Mouse (Mus musculus) liver, adult (tissue): ENCODE data around the gene Pdk2.

Experiments used
- GATA4 ChIP-seq: IDR thresholded peaks from 2 replicates; pipeline ENCODE4 v1.6.1; 2014; ENCODE audit warnings: mild to moderate bottlenecking, low read length; ENCODE audit not compliant: insufficient replicate concordance

Gene Pdk2

DNA sequence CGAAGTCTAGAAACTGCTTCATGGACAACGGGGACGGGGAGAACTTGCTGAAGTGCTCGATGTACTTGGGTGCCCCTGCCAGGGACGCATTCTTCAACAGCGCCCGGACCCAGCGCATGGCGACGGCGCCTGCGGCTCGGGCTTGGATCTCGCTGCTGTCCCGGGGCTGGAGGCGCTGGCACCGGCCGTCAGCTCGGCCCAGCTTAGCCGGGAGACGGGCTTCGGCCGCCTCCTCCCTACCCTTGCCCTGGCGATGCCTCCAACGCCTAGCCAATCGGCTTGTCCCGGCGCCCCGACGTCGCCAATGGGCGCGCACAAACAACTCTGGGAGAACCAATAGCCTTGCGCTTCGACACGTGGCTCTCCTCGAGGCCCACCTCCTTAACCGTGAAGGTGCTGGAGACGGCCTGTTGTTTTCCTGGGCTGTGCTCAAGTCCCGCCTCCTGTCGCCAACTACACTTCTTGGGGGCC, at the start of gene Pdk2:
Pdk2 (minus strand) TSS at position 216 of the 471 bp plus-strand sequence.
- no peak; the same call in 1 of the 2 replicates for TF ChIP-seq GATA4

DNA sequence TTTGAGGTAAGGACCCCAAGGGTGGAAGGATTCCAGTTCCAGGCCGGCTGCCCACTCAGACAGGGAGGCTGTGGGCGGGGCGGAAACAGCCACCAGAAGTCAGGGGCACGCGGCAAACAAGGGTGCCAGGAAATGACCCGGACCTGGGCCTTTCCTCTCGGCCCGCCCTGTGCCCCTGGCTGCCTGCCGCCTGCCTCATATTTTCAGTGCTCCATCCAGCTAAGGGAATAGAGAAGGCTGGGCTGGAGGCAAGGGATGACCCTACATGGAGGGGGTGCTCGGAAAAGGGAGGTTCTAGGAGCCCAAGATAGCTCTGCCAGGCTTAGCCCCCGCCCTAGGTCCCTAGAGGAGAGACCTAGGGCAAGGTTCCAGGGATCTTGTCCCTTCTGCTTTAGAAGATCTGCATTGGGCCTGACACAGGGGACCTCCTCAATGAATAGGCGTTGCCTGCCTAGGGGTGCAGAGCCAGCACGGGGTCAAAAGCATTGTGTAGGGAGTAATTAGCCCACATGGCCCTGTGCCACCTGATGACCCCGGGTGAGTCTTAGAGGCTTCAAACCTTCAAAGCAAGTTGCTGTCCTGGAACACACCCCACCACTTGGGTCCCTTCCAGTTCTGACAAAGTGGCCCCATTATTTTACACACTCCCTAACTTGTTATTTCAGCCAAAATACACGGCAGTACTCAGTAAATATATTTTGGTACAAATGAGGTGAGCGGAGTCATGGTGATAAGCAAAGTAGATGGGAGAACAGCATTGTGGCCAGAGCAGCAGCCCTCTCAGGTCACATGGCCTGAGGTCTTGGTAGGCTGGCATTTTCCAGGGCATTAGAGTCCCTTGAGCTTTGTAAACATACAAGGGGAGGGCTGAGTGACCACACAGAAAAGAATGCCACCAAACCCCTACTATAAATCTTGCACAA, 48.0 kb upstream of the Pdk2 start:
- TF ChIP-seq GATA4 = peak; percentile 34; the same call in 1 of the 2 replicates

DNA sequence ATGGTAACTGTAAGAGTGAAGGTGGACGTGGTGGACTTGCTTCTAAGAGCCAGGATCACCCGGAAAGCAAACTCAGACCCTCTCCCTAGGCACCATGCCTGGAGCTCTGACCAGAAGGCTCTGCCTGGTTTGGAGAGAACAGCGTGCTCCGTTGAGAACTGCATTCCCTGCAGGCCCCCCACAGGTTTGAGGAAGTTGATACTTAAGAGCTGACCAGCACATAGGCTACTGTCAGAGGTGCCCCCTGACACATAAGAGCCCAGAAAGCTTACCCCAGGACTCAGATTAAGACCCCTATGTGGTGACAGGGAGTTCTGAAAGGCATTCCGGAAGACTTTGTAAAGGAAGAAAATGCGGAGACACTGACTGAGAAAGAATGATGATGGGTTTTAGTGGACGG, 47.1 kb upstream of the Pdk2 start:
- TF ChIP-seq GATA4 = no peak

DNA sequence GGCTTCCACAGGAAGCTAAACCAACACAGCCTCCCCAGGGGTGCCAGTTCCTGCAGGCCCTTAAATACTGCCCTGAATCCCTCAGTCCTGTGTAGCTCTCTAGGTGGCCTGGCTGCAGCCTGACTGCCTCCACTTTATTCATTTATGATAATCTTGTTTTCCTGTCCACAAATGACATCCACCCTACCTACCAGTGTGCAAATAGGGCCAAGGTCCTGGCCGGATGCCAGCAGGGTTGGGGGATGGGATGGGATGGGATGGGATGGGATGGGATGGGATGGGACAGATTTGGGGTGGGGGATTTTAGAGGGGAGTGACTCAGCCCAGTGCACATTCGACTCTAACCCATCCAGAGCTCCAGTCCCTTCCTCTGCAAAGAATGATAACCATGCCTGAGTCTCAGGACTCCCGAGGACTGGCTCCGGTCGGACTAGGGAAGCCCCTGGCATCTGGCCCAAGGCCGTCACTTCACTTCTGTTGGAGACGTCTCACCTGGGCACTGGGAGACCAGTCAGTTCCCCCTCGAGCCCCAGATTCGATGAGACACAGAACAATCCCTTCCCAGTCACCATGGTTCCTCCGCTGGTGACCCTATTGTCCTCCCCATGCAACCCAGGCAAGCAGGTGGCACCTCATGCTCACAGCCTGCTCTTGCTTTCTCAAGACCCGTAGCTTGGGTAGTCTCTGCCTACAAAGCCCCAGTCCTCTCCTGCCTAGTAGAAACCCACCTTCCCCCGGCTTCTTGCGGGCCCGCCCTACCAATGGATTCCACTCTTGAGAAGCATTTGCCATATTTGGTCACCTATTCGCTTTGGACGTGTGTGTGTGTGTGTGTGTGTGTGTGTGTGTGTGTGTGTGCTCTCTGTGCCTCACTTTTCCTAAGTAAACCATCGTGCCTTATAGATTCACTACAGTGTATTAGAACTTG, 46.4 kb upstream of the Pdk2 start:
- no peak for TF ChIP-seq GATA4

DNA sequence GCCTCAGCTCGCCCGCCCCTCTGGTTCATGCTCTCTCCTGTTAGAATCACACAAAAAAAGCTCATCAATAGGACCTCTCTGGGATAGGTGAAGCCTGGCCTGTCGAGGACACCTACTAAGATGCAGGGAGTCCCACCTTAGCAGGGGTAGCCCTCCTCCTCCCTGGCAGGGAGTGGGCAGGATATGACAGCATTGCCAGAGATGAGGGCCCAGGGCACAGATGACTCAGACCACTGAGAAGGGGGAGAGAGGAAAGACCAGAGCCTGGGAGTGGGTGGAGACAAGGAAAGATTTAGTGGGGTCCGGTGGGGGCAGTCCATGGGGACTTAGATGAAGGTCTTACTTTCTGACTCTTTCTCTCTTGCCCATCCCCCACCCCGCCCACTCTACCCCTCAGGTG, 45.1 kb upstream of the Pdk2 start:
- no peak for TF ChIP-seq GATA4

DNA sequence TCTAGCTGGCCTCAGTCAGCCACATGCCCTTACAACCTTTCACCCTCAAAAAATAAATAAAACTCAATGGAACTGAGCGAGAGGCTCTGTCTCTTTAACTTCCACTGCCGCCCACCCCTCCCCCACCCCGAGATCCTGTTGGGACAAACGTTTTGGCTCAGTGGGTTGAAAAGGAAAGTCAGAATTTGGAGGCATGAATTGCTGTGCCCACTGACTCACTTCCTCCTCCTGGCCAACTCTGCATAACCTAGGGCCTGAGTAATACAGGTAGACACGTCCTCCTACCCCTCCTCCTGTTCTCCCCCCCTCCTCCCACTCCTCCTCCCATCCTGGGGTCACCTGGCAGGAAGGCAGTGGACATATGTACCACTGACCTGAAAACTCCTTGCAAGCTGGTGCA, 44.6 kb upstream of the Pdk2 start:
- TF ChIP-seq GATA4 = no peak

DNA sequence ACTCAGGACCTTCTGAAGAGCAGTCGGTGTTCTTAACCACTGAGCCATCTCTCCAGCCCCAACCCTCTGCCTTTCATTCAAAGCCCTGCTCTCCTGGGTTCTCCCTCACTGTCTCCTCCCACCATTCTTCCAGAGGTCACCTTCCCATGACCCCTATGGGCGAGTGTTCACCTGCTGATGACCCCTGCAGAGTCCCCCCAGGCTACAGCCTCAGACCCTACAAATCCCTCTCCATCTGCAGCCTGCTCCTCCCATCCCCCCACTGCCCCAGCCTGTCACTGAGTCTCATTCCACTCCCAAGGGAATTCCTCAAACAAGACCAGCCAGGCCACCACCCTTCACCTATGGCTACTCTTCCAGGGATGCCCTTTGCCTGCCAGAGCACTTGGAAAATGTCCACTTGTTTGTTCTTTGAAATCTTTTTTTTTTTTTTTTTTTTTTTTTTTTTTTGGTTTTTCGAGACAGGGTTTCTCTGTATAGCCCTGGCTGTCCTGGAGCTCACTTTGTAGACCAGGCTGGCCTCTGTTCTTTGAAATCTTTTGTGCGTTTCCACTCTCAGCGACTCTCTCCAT, 43.7 kb upstream of the Pdk2 start:
- TF ChIP-seq GATA4 = no peak

DNA sequence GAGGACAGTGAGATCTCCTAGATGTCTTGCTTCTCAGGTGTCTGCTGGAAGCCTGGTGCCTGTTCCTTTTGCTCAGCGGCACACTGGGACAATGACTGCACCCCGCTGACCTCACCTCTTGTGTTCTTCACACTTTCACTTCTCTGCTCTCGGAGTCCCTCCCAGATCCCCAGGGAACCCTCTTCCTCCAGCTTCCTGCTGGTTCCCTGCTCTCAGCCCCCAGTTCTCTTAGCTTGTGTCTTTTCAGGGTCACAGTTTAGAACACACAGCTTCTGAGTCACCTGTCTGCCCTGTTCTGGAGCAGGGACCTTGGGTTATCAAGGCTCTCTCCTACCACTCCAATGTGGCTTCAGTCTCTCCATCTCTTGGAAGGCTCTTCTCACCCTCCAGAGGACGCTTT, 43.0 kb upstream of the Pdk2 start:
- no peak for TF ChIP-seq GATA4

DNA sequence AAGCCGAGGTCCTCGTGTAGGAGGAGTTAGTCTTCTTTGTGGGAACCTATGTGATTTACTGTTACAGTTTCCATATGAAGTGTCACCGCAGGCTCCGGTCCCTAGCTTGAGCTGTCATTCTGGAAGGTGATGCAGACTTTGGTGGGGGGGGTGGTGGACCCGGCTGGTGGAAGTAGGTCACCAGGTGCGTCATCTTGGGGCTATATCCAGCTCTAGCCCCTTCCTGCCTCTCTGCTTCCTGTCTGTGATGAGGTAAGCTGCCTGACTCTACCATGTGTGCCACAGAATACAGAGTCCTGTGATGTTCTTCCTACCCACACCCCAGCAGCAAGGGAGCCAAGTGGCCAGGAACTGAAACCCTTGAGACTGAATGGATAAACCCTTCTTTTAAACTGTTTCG, 41.7 kb upstream of the Pdk2 start:
- no peak for TF ChIP-seq GATA4

DNA sequence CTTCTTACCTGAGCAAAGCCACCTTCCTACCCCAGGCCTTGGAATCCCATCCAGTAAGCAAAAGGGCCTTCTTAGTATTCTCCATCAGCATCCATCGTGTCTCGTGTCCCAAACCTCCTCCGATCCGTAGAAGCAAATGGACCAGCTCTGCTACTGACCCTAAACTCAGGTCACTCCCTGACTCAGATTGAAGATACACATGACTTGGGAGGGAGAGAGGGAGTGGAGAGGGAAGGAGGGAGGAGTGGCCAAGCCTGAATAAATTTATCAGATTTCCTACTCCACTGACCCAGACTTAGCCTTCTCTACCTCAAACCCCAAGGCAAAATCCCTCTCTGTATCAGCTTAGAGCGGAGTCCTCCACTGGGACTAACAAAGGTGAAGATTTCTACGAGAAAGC, 39.6 kb upstream of the Pdk2 start:
- no peak for TF ChIP-seq GATA4

DNA sequence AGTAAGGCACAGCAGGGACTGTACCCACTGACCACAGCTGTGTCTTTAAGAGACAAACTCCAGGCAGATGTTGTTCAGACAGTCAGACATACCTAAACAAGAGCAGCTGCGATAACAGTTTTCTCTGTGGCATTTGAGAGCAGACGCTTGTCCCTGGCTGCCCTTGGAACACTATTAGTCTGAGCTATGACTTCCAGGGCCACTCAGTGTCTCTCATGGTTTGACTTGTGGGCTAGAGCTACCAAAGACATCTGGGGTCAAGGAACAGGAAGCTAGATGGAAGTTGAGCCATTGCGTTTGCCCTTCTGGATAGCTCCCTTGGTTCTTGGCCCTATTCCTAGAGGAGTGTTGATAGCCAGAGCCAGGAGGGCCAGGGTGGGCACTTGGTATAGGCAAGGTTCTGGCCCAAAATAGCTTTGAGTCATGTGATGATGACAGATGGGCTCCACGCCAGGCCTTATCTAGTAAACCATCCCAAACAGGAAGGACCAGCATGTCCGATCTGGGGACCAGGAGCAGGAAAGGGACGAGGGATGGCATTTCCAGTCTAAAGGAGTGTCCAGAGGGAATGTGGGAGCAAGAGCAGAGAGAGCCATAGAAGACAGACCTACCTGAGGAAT, 38.2 kb upstream of the Pdk2 start:
- TF ChIP-seq GATA4 = no peak

DNA sequence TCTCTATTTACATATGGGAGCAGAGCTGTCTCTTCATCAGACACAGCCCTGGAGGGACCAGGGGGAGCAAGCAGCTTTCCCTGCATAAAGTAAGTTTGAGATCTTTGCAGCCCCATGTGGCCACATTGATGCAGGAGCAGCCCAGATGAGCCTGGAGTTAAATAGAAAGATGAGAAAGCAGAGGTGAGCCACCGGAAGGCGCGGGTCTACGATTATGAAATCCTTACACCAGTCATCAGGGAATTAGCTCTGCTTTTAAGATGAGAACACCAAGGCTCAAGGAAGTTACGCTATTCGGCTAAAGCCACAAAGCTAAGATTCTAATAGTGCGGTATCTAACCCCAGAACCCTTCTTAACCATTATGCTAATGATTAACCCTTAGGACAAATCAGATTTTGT, 36.8 kb upstream of the Pdk2 start:
- no peak for TF ChIP-seq GATA4

DNA sequence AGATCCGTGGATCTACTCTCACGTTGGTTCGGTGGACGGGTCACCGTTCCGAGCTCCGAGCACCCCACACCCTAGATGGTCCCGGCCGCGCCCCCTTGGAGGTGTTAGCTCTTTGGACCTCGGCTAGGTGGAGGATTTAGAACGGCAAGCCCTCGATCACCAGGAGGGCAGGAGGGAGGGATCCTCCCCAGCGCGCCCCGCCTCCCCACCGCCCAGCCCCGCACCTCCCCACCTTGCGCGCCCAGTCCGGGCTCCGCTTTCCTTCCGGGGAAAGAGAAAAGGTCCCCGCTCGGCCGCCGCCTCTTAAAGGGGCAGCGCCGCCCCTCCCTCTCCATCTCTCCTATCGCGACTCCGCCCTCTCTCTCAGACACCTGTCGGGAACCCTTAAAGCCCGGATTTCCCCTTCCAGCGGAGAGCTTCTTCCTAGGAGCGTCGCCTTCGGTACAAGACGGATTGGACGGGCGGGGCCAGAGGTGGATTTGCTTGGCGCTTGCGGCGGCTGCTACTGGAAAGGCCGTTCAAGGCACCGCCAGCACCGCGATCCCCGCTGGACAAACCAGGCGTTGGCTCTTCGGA, 35.5 kb upstream of the Pdk2 start, which contains the start of gene Itga3:
Itga3 (minus strand) TSS at position 266 of the 576 bp plus-strand sequence.
- no peak for TF ChIP-seq GATA4

DNA sequence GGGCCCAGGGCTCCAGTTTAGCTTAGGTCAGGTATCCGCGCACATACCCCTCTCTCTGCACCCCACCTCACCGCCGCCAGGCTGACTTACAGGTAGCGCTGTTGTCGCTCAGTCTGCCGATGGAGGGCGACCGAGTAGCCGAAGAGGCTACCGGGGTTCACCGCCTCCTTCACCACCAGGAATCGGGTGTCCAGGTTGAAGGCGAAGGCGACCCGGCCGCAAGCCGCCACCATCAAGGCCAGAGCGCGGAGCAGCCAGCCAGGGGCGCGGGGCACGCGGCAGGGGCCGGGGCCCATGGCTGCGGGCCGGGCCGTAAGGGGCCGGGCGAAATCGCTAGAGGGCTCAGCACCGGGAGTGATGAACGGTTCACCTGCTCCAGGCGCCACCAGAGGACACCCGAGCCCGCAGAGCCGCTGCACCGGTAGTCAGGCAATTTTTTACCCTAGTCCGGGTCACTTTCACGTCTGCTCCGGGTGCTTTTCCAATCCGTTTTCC, 34.9 kb upstream of the Pdk2 start:
- no peak for TF ChIP-seq GATA4
